Mouse (Mus musculus): Measurements from ENCODE around the gene Stk39. TPM values are rescaled to one million over a fixed set of nuclear protein-coding genes. Genes with fewer than 3 reads are reported as not detected.

The Stk39 gene
- polyA plus RNA-seq, 1 experiment, result not detected

DNA sequence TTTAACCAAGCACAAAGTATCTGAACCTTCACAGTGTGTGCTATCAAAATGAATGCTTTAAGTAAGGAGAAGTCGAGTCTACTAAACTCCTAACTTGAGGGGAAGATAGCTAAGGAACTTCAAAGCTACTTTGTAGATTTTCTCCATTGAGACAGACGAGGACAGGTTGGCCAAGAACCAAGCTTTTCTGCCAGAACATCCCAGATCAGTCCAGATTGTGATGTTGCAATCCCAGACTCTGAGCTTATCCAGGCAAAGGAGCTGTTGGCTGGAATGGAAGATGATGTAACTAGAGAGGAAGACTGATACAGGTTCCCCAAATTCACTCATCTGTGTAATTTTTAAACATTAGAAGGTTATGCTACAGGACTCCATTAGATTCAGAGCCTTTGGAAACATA, 187.7 kb downstream of the Stk39 start:
- H3K36me3 ChIP-seq (ENCODE audit: control insufficient read depth), result no peaks in the 10 kb centered on the region
- TF ChIP-seq GATA1 (IDR thresholded peaks at IDR 0.05; ENCODE audit: low read length), result no peak
- TF ChIP-seq TAL1 (IDR thresholded peaks at IDR 0.05; ENCODE audit: low read length), result no peak
- no peak overlapping the region for H3K4me3 ChIP-seq (replicated peaks)
- no peaks in the 10 kb centered on the region for H3K27me3 ChIP-seq (ENCODE audit: control insufficient read depth)
- H3K9me3 ChIP-seq (ENCODE audit: control insufficient read depth, low read length), result peaks cover 15% of the 10 kb centered on the region
- no peaks in the 10 kb centered on the region for H3K4me1 ChIP-seq (ENCODE audit: control insufficient read depth)

- H3K4me1 ChIP-seq (ENCODE audit: control insufficient read depth), result no peaks in the 10 kb centered on the region
- H3K4me3 ChIP-seq (replicated peaks), result no peak overlapping the region
- no peaks in the 10 kb centered on the region for H3K36me3 ChIP-seq (ENCODE audit: control insufficient read depth)
- peaks cover 15% of the 10 kb centered on the region for H3K9me3 ChIP-seq (ENCODE audit: control insufficient read depth, low read length)
- TF ChIP-seq GATA1 (IDR thresholded peaks at IDR 0.05; ENCODE audit: low read length) (no peak), TAL1 (IDR thresholded peaks at IDR 0.05; ENCODE audit: low read length) (no peak)
- H3K27me3 ChIP-seq (ENCODE audit: control insufficient read depth), result no peaks in the 10 kb centered on the region
Observed at GRCm38 (mm10) chr2:68283021-68283548, 189.0 kb downstream of the Stk39 start.

GRCm38 (mm10) chr2:68281575-68281974, 190.5 kb downstream of the Stk39 start:
- Histone ChIP-seq H3K9me3 (ENCODE audit: control insufficient read depth, low read length) (peaks cover 15% of the 10 kb centered on the region), H3K36me3 (ENCODE audit: control insufficient read depth) (no peaks in the 10 kb centered on the region)

GRCm38 (mm10) chr2:68271301-68271700, 200.8 kb downstream of the Stk39 start:
- TF ChIP-seq TAL1 (IDR thresholded peaks at IDR 0.05; ENCODE audit: low read length) (no peak), GATA1 (IDR thresholded peaks at IDR 0.05; ENCODE audit: low read length) (no peak)
- no peaks in the 10 kb centered on the region for H3K4me1 ChIP-seq (ENCODE audit: control insufficient read depth)
- H3K9me3 ChIP-seq (ENCODE audit: control insufficient read depth, low read length), result peaks cover 7% of the 10 kb centered on the region
- H3K36me3 ChIP-seq (ENCODE audit: control insufficient read depth), result no peaks in the 10 kb centered on the region
- H3K27me3 ChIP-seq (ENCODE audit: control insufficient read depth), result no peaks in the 10 kb centered on the region
- H3K4me3 ChIP-seq (replicated peaks), result no peak overlapping the region

More at GRCm38 (mm10) chr2:68281575-68281974, 190.5 kb downstream of the Stk39 start:
- no peaks in the 10 kb centered on the region for H3K4me1 ChIP-seq (ENCODE audit: control insufficient read depth)
- no peak for TF ChIP-seq TAL1 (IDR thresholded peaks at IDR 0.05; ENCODE audit: low read length)
- TF ChIP-seq GATA1 (IDR thresholded peaks at IDR 0.05; ENCODE audit: low read length), result no peak
- H3K27me3 ChIP-seq (ENCODE audit: control insufficient read depth), result no peaks in the 10 kb centered on the region
- no peak overlapping the region for H3K4me3 ChIP-seq (replicated peaks)

GRCm38 (mm10) chr2:68270836-68271235, 201.2 kb downstream of the Stk39 start:
- H3K9me3 ChIP-seq (ENCODE audit: control insufficient read depth, low read length), result peaks cover 7% of the 10 kb centered on the region
- H3K4me1 ChIP-seq (ENCODE audit: control insufficient read depth), result no peaks in the 10 kb centered on the region
- H3K27me3 ChIP-seq (ENCODE audit: control insufficient read depth), result no peaks in the 10 kb centered on the region
- no peaks in the 10 kb centered on the region for H3K36me3 ChIP-seq (ENCODE audit: control insufficient read depth)
- H3K4me3 ChIP-seq (replicated peaks), result no peak overlapping the region
- TF ChIP-seq GATA1 (IDR thresholded peaks at IDR 0.05; ENCODE audit: low read length) (no peak), TAL1 (IDR thresholded peaks at IDR 0.05; ENCODE audit: low read length) (no peak)

GRCm38 (mm10) chr2:68269646-68270045, 202.4 kb downstream of the Stk39 start:
- no peak overlapping the region for H3K4me3 ChIP-seq (replicated peaks)
- TF ChIP-seq GATA1 (IDR thresholded peaks at IDR 0.05; ENCODE audit: low read length), result no peak
- TF ChIP-seq TAL1 (IDR thresholded peaks at IDR 0.05; ENCODE audit: low read length), result no peak
- no peaks in the 10 kb centered on the region for H3K4me1 ChIP-seq (ENCODE audit: control insufficient read depth)
- H3K9me3 ChIP-seq (ENCODE audit: control insufficient read depth, low read length), result peaks cover 6% of the 10 kb centered on the region
- H3K27me3 ChIP-seq (ENCODE audit: control insufficient read depth), result no peaks in the 10 kb centered on the region
- H3K36me3 ChIP-seq (ENCODE audit: control insufficient read depth), result no peaks in the 10 kb centered on the region

DNA sequence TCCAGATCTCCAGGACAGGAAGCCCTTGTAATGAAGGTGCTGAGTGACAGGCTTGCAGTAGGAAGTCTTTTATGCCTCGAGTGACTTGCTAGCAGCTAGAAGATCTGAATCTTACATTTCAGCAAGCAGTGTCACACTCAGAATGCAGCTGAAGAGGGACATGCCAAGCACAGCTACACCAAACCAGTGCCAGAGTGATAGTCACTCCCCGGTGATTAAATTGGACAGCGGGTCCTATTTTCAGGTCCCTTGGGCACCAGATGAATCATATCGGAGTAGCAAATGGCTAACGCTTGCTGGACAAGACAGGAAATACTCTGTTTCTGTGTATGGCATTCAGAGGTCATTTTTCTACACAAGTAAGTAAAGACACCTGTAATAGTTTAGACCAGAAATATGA, 207.2 kb downstream of the Stk39 start:
- Histone ChIP-seq H3K27me3 (ENCODE audit: control insufficient read depth) (no peaks in the 10 kb centered on the region), H3K36me3 (ENCODE audit: control insufficient read depth) (no peaks in the 10 kb centered on the region), H3K9me3 (ENCODE audit: control insufficient read depth, low read length) (no peaks in the 10 kb centered on the region), H3K4me1 (ENCODE audit: control insufficient read depth) (no peaks in the 10 kb centered on the region), H3K4me3 (replicated peaks) (no peak overlapping the region)
- TF ChIP-seq TAL1 (IDR thresholded peaks at IDR 0.05; ENCODE audit: low read length) (no peak), GATA1 (IDR thresholded peaks at IDR 0.05; ENCODE audit: low read length) (no peak)

DNA sequence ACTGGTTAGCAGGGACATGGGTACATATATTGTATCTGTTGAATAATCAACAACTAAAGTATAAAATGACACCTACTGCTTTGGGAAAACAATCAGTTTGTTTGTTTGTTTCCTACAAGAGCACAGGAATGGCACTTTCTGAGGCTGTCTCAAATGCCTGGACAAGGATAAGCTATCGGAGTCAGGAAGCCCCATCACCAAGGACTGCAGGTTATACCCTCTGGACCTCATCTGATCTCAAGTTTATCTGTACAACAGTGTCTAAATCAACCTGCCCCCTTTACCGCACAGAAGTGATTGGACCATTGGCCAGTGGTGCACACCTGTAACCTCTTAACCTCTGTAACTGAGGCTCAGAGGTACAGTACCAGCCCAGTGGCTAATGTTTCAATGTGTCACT, 211.2 kb downstream of the Stk39 start:
- H3K36me3 ChIP-seq (ENCODE audit: control insufficient read depth), result no peaks in the 10 kb centered on the region
- no peaks in the 10 kb centered on the region for H3K27me3 ChIP-seq (ENCODE audit: control insufficient read depth)
- no peak overlapping the region for H3K4me3 ChIP-seq (replicated peaks)
- TF ChIP-seq GATA1 (IDR thresholded peaks at IDR 0.05; ENCODE audit: low read length) (no peak), TAL1 (IDR thresholded peaks at IDR 0.05; ENCODE audit: low read length) (no peak)
- H3K4me1 ChIP-seq (ENCODE audit: control insufficient read depth), result no peaks in the 10 kb centered on the region
- peaks cover 3% of the 10 kb centered on the region for H3K9me3 ChIP-seq (ENCODE audit: control insufficient read depth, low read length)

- TF ChIP-seq GATA1 (IDR thresholded peaks at IDR 0.05; ENCODE audit: low read length), result no peak
- no peak for TF ChIP-seq TAL1 (IDR thresholded peaks at IDR 0.05; ENCODE audit: low read length)
- H3K4me1 ChIP-seq (ENCODE audit: control insufficient read depth), result no peaks in the 10 kb centered on the region
- no peaks in the 10 kb centered on the region for H3K27me3 ChIP-seq (ENCODE audit: control insufficient read depth)
- H3K36me3 ChIP-seq (ENCODE audit: control insufficient read depth), result no peaks in the 10 kb centered on the region
- peaks cover 3% of the 10 kb centered on the region for H3K9me3 ChIP-seq (ENCODE audit: control insufficient read depth, low read length)
- no peak overlapping the region for H3K4me3 ChIP-seq (replicated peaks)
Observed at GRCm38 (mm10) chr2:68257571-68257970, 214.5 kb downstream of the Stk39 start.

- Histone ChIP-seq H3K4me3 (replicated peaks) (no peak overlapping the region), H3K4me1 (ENCODE audit: control insufficient read depth) (no peaks in the 10 kb centered on the region), H3K9me3 (ENCODE audit: control insufficient read depth, low read length) (peaks cover 3% of the 10 kb centered on the region), H3K36me3 (ENCODE audit: control insufficient read depth) (no peaks in the 10 kb centered on the region), H3K27me3 (ENCODE audit: control insufficient read depth) (no peaks in the 10 kb centered on the region)
- TF ChIP-seq GATA1 (IDR thresholded peaks at IDR 0.05; ENCODE audit: low read length) (no peak), TAL1 (IDR thresholded peaks at IDR 0.05; ENCODE audit: low read length) (no peak)
Observed at GRCm38 (mm10) chr2:68256472-68256871, 215.6 kb downstream of the Stk39 start.

Data from erythroblast, embryonic 14.5 days (primary cell).